Mouse (Mus musculus): ENCODE results near the gene Gm45753. TPM values are rescaled to one million over a fixed set of nuclear protein-coding genes. Genes with fewer than 3 reads are reported as not detected.
"Not testable (repeated sequence)": the region's sequence is repeated elsewhere in the genome, so short reads cannot be mapped to it uniquely, and the experiment has no call there.

Gene Gm45753
- 0.05 and 0.15 TPM in 2 replicates for polyA plus RNA-seq (2015; fragmentation: Nextera tagmentation; extraction: Ambion mirVana)

GRCm38 (mm10) chr8:45308366-45308765 is at the start of gene Gm45753:
Gene Gm45753 (minus strand): TSS chr8:45308466.
- Histone ChIP-seq H3K36me3 (no peaks in the 10 kb centered on the region), H3K4me3 (no peak within 1 kb of the TSS), H3K4me1 (no peaks in the 10 kb centered on the region), H3K27ac (replicated peaks) (no peak within 1 kb of the TSS), H3K4me2 (no peak within 1 kb of the TSS), H3K9ac (no peak within 1 kb of the TSS), H3K27me3 (replicated peaks) (no peaks in the 10 kb centered on the region), H3K9me3 (no peaks in the 10 kb centered on the region)
- no peak for ATAC-seq (ENCODE audit: extremely low read depth, insufficient number of reproducible peaks, low FRiP score, low TSS enrichment)
- 86% methylated on average over 13 of the region's 13 CpGs for WGBS

- Histone ChIP-seq H3K9me3 (no peaks in the 10 kb centered on the region), H3K27me3 (replicated peaks) (no peaks in the 10 kb centered on the region), H3K27ac (replicated peaks) (no peak overlapping the region), H3K4me1 (peaks cover 7% of the 10 kb centered on the region; the same call in 1 of the 2 replicates), H3K36me3 (0 out of 2 replicates have a peak, but pooled peaks cover 6% of the 10 kb centered on the region), H3K4me3 (no peak overlapping the region), H3K9ac (no peak overlapping the region), H3K4me2 (no peak overlapping the region)
- 88% methylated on average over 6 of the region's 6 CpGs for WGBS
- ATAC-seq (ENCODE audit: extremely low read depth, insufficient number of reproducible peaks, low FRiP score, low TSS enrichment): no peak
Measured at GRCm38 (mm10) chr8:45355809-45356208, 47.5 kb upstream of the Gm45753 start.

GRCm38 (mm10) chr8:45345031-45345430 is 36.8 kb upstream of the Gm45753 start:
- Histone ChIP-seq H3K4me2 (0 out of 2 replicates have a peak overlapping the region, but pooled peaks have one; percentile 12), H3K9ac (no peak overlapping the region), H3K27ac (replicated peaks) (no peak overlapping the region), H3K9me3 (no peaks in the 10 kb centered on the region), H3K4me3 (no peak overlapping the region), H3K36me3 (peaks cover 23% of the 10 kb centered on the region), H3K4me1 (no peaks in the 10 kb centered on the region), H3K27me3 (replicated peaks) (no peaks in the 10 kb centered on the region)
- 13% methylated on average over 6 of the region's 6 CpGs for WGBS
- ATAC-seq (ENCODE audit: extremely low read depth, insufficient number of reproducible peaks, low FRiP score, low TSS enrichment): no peak

GRCm38 (mm10) chr8:45344298-45344697 is 36.0 kb upstream of the Gm45753 start:
- no peak overlapping the region for H3K27ac ChIP-seq (replicated peaks)
- H3K4me3 ChIP-seq: no peak overlapping the region
- H3K27me3 ChIP-seq (replicated peaks): no peaks in the 10 kb centered on the region
- H3K4me2 ChIP-seq: no peak overlapping the region
- no peaks in the 10 kb centered on the region for H3K9me3 ChIP-seq
- no peak for ATAC-seq (ENCODE audit: extremely low read depth, insufficient number of reproducible peaks, low FRiP score, low TSS enrichment)
- no peaks in the 10 kb centered on the region for H3K4me1 ChIP-seq
- peaks cover 23% of the 10 kb centered on the region for H3K36me3 ChIP-seq
- H3K9ac ChIP-seq: no peak overlapping the region
- WGBS: 87% methylated on average over 8 of the region's 8 CpGs

- H3K27ac ChIP-seq (replicated peaks): no peak overlapping the region
- no peak overlapping the region for H3K9ac ChIP-seq
- no peaks in the 10 kb centered on the region for H3K9me3 ChIP-seq
- no peak for ATAC-seq (ENCODE audit: extremely low read depth, insufficient number of reproducible peaks, low FRiP score, low TSS enrichment)
- peaks cover 8% of the 10 kb centered on the region; the same call in 1 of the 2 replicates for H3K36me3 ChIP-seq
- no peaks in the 10 kb centered on the region for H3K4me1 ChIP-seq
- H3K4me3 ChIP-seq: no peak overlapping the region
- 84% methylated on average over 12 of the region's 12 CpGs for WGBS
- H3K27me3 ChIP-seq (replicated peaks): no peaks in the 10 kb centered on the region
- H3K4me2 ChIP-seq: no peak overlapping the region
Measured at GRCm38 (mm10) chr8:45341630-45342628, 33.7 kb upstream of the Gm45753 start.

GRCm38 (mm10) chr8:45333493-45333892 is 25.2 kb upstream of the Gm45753 start:
- Histone ChIP-seq H3K9ac (peak overlapping the region; percentile 83), H3K27me3 (replicated peaks) (peaks cover 4% of the 10 kb centered on the region; the same call in 1 of the 2 replicates), H3K4me3 (peak overlapping the region; percentile 75), H3K4me1 (peaks cover 8% of the 10 kb centered on the region; the same call in 1 of the 2 replicates), H3K4me2 (peak overlapping the region; percentile 95), H3K9me3 (no peaks in the 10 kb centered on the region), H3K27ac (replicated peaks) (no peak overlapping the region), H3K36me3 (no peaks in the 10 kb centered on the region)
- WGBS: 2% methylated on average over 8 of the region's 8 CpGs
- no peak for ATAC-seq (ENCODE audit: extremely low read depth, insufficient number of reproducible peaks, low FRiP score, low TSS enrichment)

GRCm38 (mm10) chr8:45332685-45333409 is 24.6 kb upstream of the Gm45753 start, which contains the start of gene Cyp4v3:
Gene Cyp4v3 (minus strand): TSS chr8:45333216.
- H3K36me3 ChIP-seq: no peaks in the 10 kb centered on the region
- H3K27ac ChIP-seq (replicated peaks): no peak within 1 kb of the TSS
- WGBS: 1% methylated on average over 44 of the region's 44 CpGs

GRCm38 (mm10) chr8:45330856-45331255 is 22.6 kb upstream of the Gm45753 start:
- no peaks in the 10 kb centered on the region for H3K36me3 ChIP-seq

More at GRCm38 (mm10) chr8:45332685-45333409, 24.6 kb upstream of the Gm45753 start, which contains the start of gene Cyp4v3:
- peak within 1 kb of the TSS; percentile 83 for H3K9ac ChIP-seq
- H3K27me3 ChIP-seq (replicated peaks): peaks cover 4% of the 10 kb centered on the region; the same call in 1 of the 2 replicates
- H3K4me3 ChIP-seq: peak within 1 kb of the TSS; percentile 75
- ATAC-seq (ENCODE audit: extremely low read depth, insufficient number of reproducible peaks, low FRiP score, low TSS enrichment): no peak; the same call in 1 of the 2 replicates
- H3K4me1 ChIP-seq: peaks cover 8% of the 10 kb centered on the region; the same call in 1 of the 2 replicates
- H3K9me3 ChIP-seq: no peaks in the 10 kb centered on the region
- peak within 1 kb of the TSS; percentile 95 for H3K4me2 ChIP-seq

GRCm38 (mm10) chr8:45329206-45329980 is 21.1 kb upstream of the Gm45753 start:
- ATAC-seq (ENCODE audit: extremely low read depth, insufficient number of reproducible peaks, low FRiP score, low TSS enrichment): no peak
- Histone ChIP-seq H3K4me1 (peaks cover 8% of the 10 kb centered on the region; the same call in 1 of the 2 replicates), H3K9me3 (no peaks in the 10 kb centered on the region), H3K27me3 (replicated peaks) (peaks cover 4% of the 10 kb centered on the region; the same call in 1 of the 2 replicates), H3K4me2 (no peak overlapping the region), H3K9ac (no peak overlapping the region), H3K27ac (replicated peaks) (no peak overlapping the region), H3K36me3 (no peaks in the 10 kb centered on the region), H3K4me3 (no peak overlapping the region)
- 80% methylated on average over 6 of the region's 6 CpGs for whole genome bisulfite sequencing

More at GRCm38 (mm10) chr8:45330856-45331255, 22.6 kb upstream of the Gm45753 start:
- no peak overlapping the region for H3K4me3 ChIP-seq
- ATAC-seq (ENCODE audit: extremely low read depth, insufficient number of reproducible peaks, low FRiP score, low TSS enrichment): no peak
- peaks cover 8% of the 10 kb centered on the region; the same call in 1 of the 2 replicates for H3K4me1 ChIP-seq
- H3K9ac ChIP-seq: no peak overlapping the region
- no peak overlapping the region for H3K27ac ChIP-seq (replicated peaks)
- no peaks in the 10 kb centered on the region for H3K9me3 ChIP-seq
- H3K4me2 ChIP-seq: no peak overlapping the region
- peaks cover 4% of the 10 kb centered on the region; the same call in 1 of the 2 replicates for H3K27me3 ChIP-seq (replicated peaks)
- 59% methylated on average over 3 of the region's 3 CpGs for whole genome bisulfite sequencing

- H3K4me2 ChIP-seq; H3K36me3 ChIP-seq; H3K4me1 ChIP-seq; H3K27me3 ChIP-seq (replicated peaks); H3K27ac ChIP-seq (replicated peaks); H3K9me3 ChIP-seq; H3K4me3 ChIP-seq; ATAC-seq (ENCODE audit: extremely low read depth, insufficient number of reproducible peaks, low FRiP score, low TSS enrichment); H3K9ac ChIP-seq: not testable (repeated sequence)
Measured at GRCm38 (mm10) chr8:45327076-45327475, 18.8 kb upstream of the Gm45753 start.
